Mouse (Mus musculus): Measurements from ENCODE around the gene Klf3. TPM values are rescaled to one million over a fixed set of nuclear protein-coding genes. Genes with fewer than 3 reads are reported as not detected.

Gene Klf3
- total RNA-seq, 2 experiments from 2014 or later: 32.0 to 33.4 TPM

DNA sequence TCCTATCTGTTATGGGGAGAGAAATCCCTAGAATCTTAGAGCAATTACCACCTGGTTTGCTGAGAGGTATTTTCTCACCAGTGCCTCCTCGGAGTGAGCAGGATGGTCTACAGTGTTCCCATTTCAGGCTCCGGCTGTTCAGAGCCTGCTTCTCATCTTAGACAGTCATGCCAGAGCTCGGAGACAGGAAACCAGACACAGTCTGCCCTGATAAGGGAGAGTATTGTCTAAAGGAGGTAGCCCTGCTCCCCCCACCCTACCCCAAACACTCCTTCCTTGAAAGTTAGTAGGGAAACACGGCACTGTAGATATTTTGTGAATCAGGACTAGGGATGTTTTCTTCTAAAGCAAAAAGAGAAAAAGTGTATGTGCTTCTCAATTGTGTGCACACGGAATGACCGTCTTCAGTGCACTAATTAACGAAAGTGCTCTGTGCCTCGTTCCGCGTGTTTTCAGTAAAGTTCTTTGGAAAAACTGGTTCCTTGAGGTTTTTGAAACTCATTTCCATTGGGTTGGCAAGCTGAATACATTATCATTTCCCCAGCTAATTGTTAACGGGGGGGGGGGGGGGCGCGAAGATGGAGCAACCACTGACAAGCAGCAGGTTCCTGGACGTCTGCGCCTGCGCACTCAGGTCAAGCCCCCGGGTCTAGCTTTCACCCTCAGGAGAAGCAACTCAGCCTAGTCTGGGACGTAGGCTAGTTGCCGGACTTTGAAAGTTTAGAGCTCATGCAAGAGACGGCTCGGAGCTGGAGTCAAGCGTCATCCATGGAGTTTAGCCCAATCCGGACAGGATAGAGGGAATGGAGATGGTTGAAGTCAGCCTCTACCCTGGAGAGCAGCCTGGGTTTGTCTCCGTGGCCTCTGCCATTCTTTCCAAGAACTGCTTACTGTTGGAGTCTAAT is 5.2 kb downstream of the Klf3 start:
- no peak for DNase-seq (ENCODE audit: low spot score in 2 of 2)

- no peak for DNase-seq (ENCODE audit: low spot score in 2 of 2)
These were observed 6.1 kb downstream of the Klf3 start for GRCm38 (mm10) chr5:64809257-64809656.

DNA sequence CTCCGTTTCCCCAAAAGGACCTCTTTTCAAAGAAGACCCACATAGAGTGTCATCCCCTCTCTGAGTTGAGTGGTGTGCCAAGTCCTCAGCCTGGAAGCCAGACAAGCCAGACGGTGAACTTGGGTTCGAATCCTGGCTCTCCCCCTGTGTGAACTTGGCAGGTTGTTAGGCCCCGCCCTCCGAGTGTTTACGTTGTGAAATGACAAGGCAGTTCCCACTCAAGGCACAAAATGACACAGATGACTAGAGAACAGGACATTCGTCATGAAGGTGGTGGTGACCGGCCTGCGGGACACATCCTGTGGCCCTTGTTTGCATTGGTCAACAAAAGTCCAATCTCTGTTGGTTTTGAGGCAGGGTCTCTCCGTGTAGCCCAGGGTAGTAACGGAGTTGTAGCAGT is 6.7 kb downstream of the Klf3 start:
- DNase-seq (ENCODE audit: low spot score in 2 of 2): no peak

DNA sequence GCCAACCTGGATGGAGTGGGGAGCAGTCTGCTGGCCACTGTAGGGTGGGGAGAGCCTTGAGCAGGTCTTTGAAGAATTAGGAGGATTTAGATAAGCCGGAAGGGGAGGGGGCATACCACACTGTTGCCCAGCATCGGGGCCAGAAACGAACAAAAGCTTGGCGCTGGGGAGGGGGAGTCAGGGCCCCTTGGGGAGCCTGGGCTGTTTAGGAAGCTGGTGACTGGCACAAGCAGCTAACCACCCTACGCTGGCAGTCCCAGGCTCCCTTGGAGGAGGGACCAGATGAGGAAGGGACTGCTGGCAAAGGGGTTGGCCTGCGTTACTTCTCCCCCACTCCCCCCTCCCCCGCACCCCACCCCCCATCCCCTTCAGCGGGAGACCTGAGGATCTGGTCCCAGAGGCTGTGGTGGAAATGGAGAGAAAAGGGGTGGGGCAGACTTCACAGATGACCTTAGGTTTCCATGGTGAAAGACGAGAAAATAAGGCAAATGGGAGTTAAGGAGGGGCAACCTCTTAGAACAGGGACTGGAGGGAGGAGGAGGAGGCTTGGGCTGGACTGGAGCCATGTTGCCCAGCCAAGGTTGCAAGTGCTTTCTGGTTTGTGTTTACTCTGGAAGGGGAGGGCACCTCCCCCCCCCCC is 7.8 kb downstream of the Klf3 start:
- no peak for DNase-seq (ENCODE audit: low spot score in 2 of 2)

GRCm38 (mm10) chr5:64811500-64812123 is 8.4 kb downstream of the Klf3 start:
- DNase-seq (ENCODE audit: low spot score in 2 of 2): no peak

DNA sequence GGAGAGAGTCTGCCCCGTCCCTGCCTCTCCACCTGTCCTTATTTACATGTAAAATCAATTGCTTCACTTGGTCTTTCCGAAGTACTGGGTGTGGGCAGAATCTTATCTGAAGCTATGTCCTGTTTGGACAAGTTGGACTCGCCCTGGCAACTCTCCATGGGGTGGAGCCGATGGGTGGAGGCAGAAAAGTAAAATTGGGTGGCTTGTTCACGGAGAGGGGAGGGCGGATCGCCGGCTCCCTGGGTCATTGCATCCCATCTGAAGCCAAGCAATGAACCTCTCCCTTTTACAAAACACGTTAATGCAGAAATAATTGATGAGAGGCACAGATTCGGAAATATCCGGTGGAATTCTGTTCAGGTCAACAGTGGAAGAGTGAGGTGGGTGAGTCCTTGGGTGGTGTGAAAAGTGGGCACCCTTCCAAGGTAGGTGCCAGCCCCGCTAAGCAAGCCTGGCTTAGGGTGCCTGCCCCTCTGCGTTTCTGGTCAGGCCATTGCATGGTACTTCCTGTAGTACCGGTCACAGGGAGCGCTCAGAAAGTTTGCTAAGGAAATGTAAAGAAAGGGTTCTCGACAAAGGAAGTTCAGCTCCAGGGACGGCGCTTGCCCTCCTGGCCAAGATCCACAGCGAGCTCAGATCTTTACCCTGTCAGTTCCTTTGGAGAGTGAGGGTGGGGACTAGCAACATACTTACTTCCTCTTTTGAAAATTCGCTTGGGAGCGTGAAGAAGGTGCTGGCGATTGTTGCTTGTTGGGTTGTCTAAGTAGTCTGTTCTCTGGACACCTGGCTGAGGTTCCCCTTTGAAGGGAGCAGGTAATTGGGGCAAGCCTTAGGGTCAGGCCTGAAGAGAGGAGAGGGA is 9.2 kb downstream of the Klf3 start:
- no peak for DNase-seq (ENCODE audit: low spot score in 2 of 2)

- DNase-seq (ENCODE audit: low spot score in 2 of 2): no peak
These were observed 9.8 kb downstream of the Klf3 start for GRCm38 (mm10) chr5:64812983-64813304.

- peak; percentile 78 to 93 for DNase-seq (ENCODE audit: low spot score in 2 of 2)
These were observed 10.2 kb downstream of the Klf3 start for GRCm38 (mm10) chr5:64813361-64813760.

GRCm38 (mm10) chr5:64814416-64814815 is 11.2 kb downstream of the Klf3 start:
- no peak for DNase-seq (ENCODE audit: low spot score in 2 of 2)

GRCm38 (mm10) chr5:64815631-64816030 is 12.4 kb downstream of the Klf3 start:
- DNase-seq (ENCODE audit: low spot score in 2 of 2): no peak

DNA sequence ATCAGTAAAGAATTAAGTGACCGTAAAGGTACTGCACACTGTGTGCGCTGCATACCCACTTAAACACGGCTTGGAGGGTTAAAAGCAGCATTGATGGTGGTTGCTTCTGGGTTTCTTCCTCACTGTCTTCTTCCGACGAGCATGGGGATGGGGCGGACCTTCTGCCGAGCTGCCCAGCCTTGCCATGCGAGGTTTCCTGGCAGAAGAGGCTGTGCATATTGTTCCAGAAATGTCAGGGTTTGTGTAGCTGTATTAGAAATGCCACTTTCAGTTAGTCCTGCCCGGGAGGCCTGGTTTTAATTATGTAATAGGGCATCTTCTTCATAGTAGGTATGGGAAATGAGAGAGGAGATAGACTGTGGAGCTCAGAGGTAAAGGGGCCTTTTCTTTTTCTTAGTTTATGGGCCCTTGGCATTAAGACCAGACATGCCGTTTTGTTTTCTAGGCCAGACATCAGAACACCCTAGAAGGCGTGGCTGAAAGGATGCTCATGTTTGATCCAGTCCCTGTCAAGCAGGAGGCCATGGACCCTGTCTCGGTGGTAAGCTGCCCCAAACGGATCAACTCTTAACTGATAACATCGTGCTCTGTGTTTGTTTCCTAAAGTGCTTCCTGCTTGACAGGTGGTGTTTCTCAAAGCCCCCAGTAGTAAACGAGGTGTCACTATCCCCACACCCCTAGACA is 13.2 kb downstream of the Klf3 start:
- no peak for DNase-seq (ENCODE audit: low spot score in 2 of 2)

GRCm38 (mm10) chr5:64816974-64817296 is 13.7 kb downstream of the Klf3 start:
- no peak for DNase-seq (ENCODE audit: low spot score in 2 of 2)

- no peak for DNase-seq (ENCODE audit: low spot score in 2 of 2)
These were observed 16.2 kb downstream of the Klf3 start for GRCm38 (mm10) chr5:64819390-64819789.

DNA sequence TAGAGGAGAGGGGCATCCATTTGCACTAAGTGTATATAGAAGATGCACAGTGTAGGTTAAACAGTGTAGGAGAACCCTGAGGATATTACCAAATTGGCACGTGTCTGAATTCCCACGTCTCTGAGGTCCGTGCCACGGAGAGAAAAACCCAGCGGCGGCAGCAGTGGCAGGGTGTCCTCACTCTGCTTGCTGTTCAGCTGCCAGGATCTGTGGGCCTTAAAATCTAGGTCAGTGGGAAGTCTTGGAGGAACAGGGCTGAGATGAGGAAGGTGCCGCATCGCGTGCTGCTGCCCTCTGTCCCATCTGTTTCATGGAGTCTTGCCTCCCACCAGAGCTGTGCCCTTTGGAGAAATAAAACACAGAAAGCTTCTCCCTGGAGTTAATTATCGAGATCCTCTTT is 16.9 kb downstream of the Klf3 start:
- no peak for DNase-seq (ENCODE audit: low spot score in 2 of 2)

GRCm38 (mm10) chr5:64821294-64821693 is 18.1 kb downstream of the Klf3 start:
- DNase-seq (ENCODE audit: low spot score in 2 of 2): no peak

- no peak for DNase-seq (ENCODE audit: low spot score in 2 of 2)
These were observed 18.8 kb downstream of the Klf3 start for GRCm38 (mm10) chr5:64821964-64822363.

GRCm38 (mm10) chr5:64823431-64823830 is 20.2 kb downstream of the Klf3 start:
- DNase-seq (ENCODE audit: low spot score in 2 of 2): no peak

DNA sequence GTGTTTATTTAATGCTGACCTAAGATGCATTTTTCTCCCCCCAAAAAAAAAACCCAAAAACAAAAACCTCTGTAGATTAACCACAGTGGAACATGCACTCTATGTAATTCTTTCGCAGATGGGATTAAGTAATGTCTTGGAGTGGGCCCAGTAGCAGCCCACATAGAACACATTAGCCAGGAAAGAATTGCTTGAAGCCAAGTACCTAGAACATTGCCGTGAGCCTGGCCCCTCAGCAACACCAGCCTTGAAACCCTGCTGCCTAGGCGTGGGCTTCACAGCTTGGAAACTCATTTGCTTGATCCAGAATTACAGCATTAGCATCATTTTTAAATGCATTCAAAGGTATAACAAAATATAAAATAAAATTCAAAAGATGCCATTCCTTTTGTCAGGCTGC is 21.6 kb downstream of the Klf3 start:
- peak; percentile 50 to 62 for DNase-seq (ENCODE audit: low spot score in 2 of 2)

DNA sequence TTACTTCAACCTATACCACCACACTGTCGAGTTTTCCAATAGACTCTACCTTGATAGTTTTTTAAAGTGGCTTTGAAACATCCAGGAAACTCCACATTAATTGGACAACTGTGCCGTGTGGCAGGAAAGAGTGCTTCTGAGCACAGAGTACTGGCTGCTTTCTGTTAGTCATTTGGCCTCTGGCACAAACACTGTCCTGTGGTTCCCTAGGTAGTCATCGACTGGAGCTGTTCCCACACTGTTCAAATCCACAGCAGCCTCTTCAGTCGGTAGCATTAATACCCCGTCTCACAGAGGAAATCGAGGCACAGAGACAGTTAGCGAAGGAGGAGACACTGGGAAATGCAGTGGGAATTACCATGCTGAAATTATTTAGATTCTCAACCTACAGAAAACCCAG is 22.3 kb downstream of the Klf3 start:
- DNase-seq (ENCODE audit: low spot score in 2 of 2): no peak

DNA sequence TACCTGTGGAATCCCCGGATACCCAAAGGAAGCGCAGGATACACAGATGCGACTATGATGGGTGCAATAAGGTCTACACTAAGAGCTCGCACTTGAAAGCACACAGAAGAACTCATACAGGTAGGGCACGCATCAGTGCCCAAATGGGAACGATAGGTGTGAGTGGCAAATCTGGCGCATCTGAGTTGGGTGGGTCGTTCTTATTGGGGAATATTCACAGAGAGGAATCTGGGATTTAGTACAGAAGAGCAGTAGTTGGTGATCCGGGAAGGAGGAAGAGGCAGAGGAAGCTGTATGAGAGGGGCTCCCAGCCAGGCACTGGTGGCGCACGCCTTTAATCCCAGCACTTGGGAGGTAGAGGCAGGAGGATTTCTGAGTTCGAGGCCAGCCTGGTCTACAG is 24.0 kb downstream of the Klf3 start:
- no peak for DNase-seq (ENCODE audit: low spot score in 2 of 2)

GRCm38 (mm10) chr5:64828314-64828713 is 25.1 kb downstream of the Klf3 start:
- DNase-seq (ENCODE audit: low spot score in 2 of 2): no peak

All from left cerebral cortex, adult 18-20 months (tissue).